Mouse (Mus musculus) olfactory bulb, adult 2 months (tissue): ENCODE measurements around the gene Rbbp6. TPM values are rescaled to one million over a fixed set of nuclear protein-coding genes. Genes with fewer than 3 reads are reported as not detected.

ENCODE experiments used
- H3K27ac ChIP-seq: fragments of 200-500 bp; 2 replicates; pipeline ENCODE4 v1.5.1; 2012; ENCODE audit warnings: low read depth, low read length; ENCODE audit not compliant: insufficient read depth
- H3K4me1 ChIP-seq: fragments of 200-500 bp; 2 replicates; pipeline ENCODE4 v1.6.1; 2012; ENCODE audit warnings: low read length; ENCODE audit not compliant: control insufficient read depth, insufficient read depth
- H3K4me3 ChIP-seq: fragments of 200-500 bp; 2 replicates; pipeline ENCODE4 v1.5.1; 2012; ENCODE audit warnings: mild to moderate bottlenecking, low read depth, low read length, moderate library complexity; ENCODE audit not compliant: insufficient read depth
- CTCF ChIP-seq: fragments of 200-500 bp; IDR thresholded peaks from 2 replicates; pipeline ENCODE4 v1.5.1; 2012; ENCODE audit warnings: low read depth, mild to moderate bottlenecking, low read length, moderate library complexity; ENCODE audit not compliant: insufficient read depth
- POLR2A ChIP-seq: fragments of 200-500 bp; IDR thresholded peaks from 2 replicates; pipeline ENCODE4 v1.6.1; 2012; ENCODE audit warnings: mild to moderate bottlenecking, low read depth, low read length, moderate library complexity; ENCODE audit not compliant: insufficient read depth
- WGBS: fragments of 180-500 bp; shearing (Covaris S2); methylation state at CpG from one replicate; pipeline ENCODE4 v1.1.7; 2018; 5-methylcytosine and 5-hydroxymethylcytosine counted together
- polyA plus RNA-seq: library from polyadenylated mRNA; stranded (reverse); fragments of >200 nt; gene quantifications from 2 replicates; pipeline ENCODE4 v1.2.4, GENCODE M21; 2012; ENCODE audit warnings: low replicate concordance; ENCODE audit not compliant: missing spikeins, insufficient read depth, insufficient read length

Gene Rbbp6
- 191 TPM in 1 of 2 replicates, not detected in the other for polyA plus RNA-seq

- Histone ChIP-seq H3K4me1 (no peaks in the 10 kb centered on the region), H3K27ac (no peak within 1 kb of the TSS), H3K4me3 (no peak within 1 kb of the TSS)
- 81% methylated on average over 5 of the region's 5 CpGs for WGBS
- TF ChIP-seq POLR2A (no peak), CTCF (no peak)
Observed at GRCm38 (mm10) chr7:122965386-122965785, at the start of gene Rbbp6. TSS of gene Rbbp6 (plus strand) at chr7:122965686.

- Histone ChIP-seq H3K4me1 (no peaks in the 10 kb centered on the region), H3K27ac (no peak overlapping the region), H3K4me3 (no peak overlapping the region)
- 42% methylated on average over 13 of the region's 13 CpGs for WGBS
- TF ChIP-seq CTCF (no peak), POLR2A (no peak)
Observed at GRCm38 (mm10) chr7:122919728-122920582, 45.5 kb upstream of the Rbbp6 start.

- Histone ChIP-seq H3K4me1 (no peaks in the 10 kb centered on the region), H3K27ac (no peak overlapping the region), H3K4me3 (no peak overlapping the region)
- WGBS, result 89% methylated on average over 9 of the region's 9 CpGs
- TF ChIP-seq POLR2A (no peak), CTCF (no peak)
Observed at GRCm38 (mm10) chr7:122921537-122921936, 43.9 kb upstream of the Rbbp6 start.

- 80% methylated on average over 3 of the region's 3 CpGs for WGBS
Observed at GRCm38 (mm10) chr7:122924256-122924655, 41.2 kb upstream of the Rbbp6 start.

GRCm38 (mm10) chr7:122930494-122930893 lies 35.0 kb upstream of the Rbbp6 start:
- no peak overlapping the region for H3K27ac ChIP-seq
- no peaks in the 10 kb centered on the region for H3K4me1 ChIP-seq
- TF ChIP-seq CTCF, result no peak
- no peak for TF ChIP-seq POLR2A
- WGBS, result 26% methylated on average over 3 of the region's 3 CpGs
- no peak overlapping the region for H3K4me3 ChIP-seq

More at GRCm38 (mm10) chr7:122924256-122924655, 41.2 kb upstream of the Rbbp6 start:
- Histone ChIP-seq H3K4me1 (no peaks in the 10 kb centered on the region), H3K27ac (no peak overlapping the region), H3K4me3 (no peak overlapping the region)
- no peak for TF ChIP-seq POLR2A

GRCm38 (mm10) chr7:122932171-122932570 lies 33.3 kb upstream of the Rbbp6 start:
- Histone ChIP-seq H3K4me3 (no peak overlapping the region), H3K27ac (no peak overlapping the region), H3K4me1 (no peaks in the 10 kb centered on the region)
- TF ChIP-seq POLR2A (no peak), CTCF (no peak)
- 42% methylated on average over 1 of the region's 1 CpGs for WGBS

- H3K27ac ChIP-seq, result no peak overlapping the region
- H3K4me1 ChIP-seq, result no peaks in the 10 kb centered on the region
- no peak for TF ChIP-seq CTCF
- no peak for TF ChIP-seq POLR2A
- no peak overlapping the region for H3K4me3 ChIP-seq
Observed at GRCm38 (mm10) chr7:122936626-122937025, 28.9 kb upstream of the Rbbp6 start.

- WGBS, result 74% methylated on average over 1 of the region's 1 CpGs
- no peak overlapping the region for H3K27ac ChIP-seq
- TF ChIP-seq POLR2A (no peak), CTCF (no peak)
Observed at GRCm38 (mm10) chr7:122938197-122938596, 27.3 kb upstream of the Rbbp6 start.

GRCm38 (mm10) chr7:122939181-122939580 lies 26.3 kb upstream of the Rbbp6 start:
- TF ChIP-seq CTCF (no peak), POLR2A (no peak)
- WGBS, result 83% methylated on average over 3 of the region's 3 CpGs
- Histone ChIP-seq H3K4me1 (no peaks in the 10 kb centered on the region), H3K27ac (no peak overlapping the region), H3K4me3 (no peak overlapping the region)

More at GRCm38 (mm10) chr7:122938197-122938596, 27.3 kb upstream of the Rbbp6 start:
- H3K4me1 ChIP-seq, result no peaks in the 10 kb centered on the region
- H3K4me3 ChIP-seq, result no peak overlapping the region
